Mouse (Mus musculus) olfactory bulb, adult 2 months (tissue): ENCODE data around the gene Slc38a6. TPM values are rescaled to one million over a fixed set of nuclear protein-coding genes. Genes with fewer than 3 reads are reported as not detected.

ENCODE experiments used
- H3K27ac ChIP-seq: fragments of 200-500 bp; 2 replicates; pipeline ENCODE4 v1.5.1; 2012; ENCODE audit warnings: low read depth, low read length; ENCODE audit not compliant: insufficient read depth
- H3K4me1 ChIP-seq: fragments of 200-500 bp; 2 replicates; pipeline ENCODE4 v1.6.1; 2012; ENCODE audit warnings: low read length; ENCODE audit not compliant: control insufficient read depth, insufficient read depth
- H3K4me3 ChIP-seq: fragments of 200-500 bp; 2 replicates; pipeline ENCODE4 v1.5.1; 2012; ENCODE audit warnings: mild to moderate bottlenecking, low read depth, low read length, moderate library complexity; ENCODE audit not compliant: insufficient read depth
- CTCF ChIP-seq: fragments of 200-500 bp; IDR thresholded peaks from 2 replicates; pipeline ENCODE4 v1.5.1; 2012; ENCODE audit warnings: low read depth, mild to moderate bottlenecking, low read length, moderate library complexity; ENCODE audit not compliant: insufficient read depth
- POLR2A ChIP-seq: fragments of 200-500 bp; IDR thresholded peaks from 2 replicates; pipeline ENCODE4 v1.6.1; 2012; ENCODE audit warnings: mild to moderate bottlenecking, low read depth, low read length, moderate library complexity; ENCODE audit not compliant: insufficient read depth
- WGBS: fragments of 180-500 bp; shearing (Covaris S2); methylation state at CpG from one replicate; pipeline ENCODE4 v1.1.7; 2018; 5-methylcytosine and 5-hydroxymethylcytosine counted together
- polyA plus RNA-seq: library from polyadenylated mRNA; stranded (reverse); fragments of >200 nt; gene quantifications from 2 replicates; pipeline ENCODE4 v1.2.4, GENCODE M21; 2012; ENCODE audit warnings: low replicate concordance; ENCODE audit not compliant: missing spikeins, insufficient read depth, insufficient read length

Slc38a6 gene
- polyA plus RNA-seq: not detected in 2 replicates

GRCm38 (mm10) chr12:73286287-73287092, at the start of gene Slc38a6, which contains the start of gene Trmt5:
TSS of gene Slc38a6 (plus strand) at chr12:73286779.
TSS of gene Trmt5 (minus strand) at chr12:73286710.
- H3K4me1 ChIP-seq: peaks cover 7% of the 10 kb centered on the region; the same call in 1 of the 2 replicates
- peak within 1 kb of the TSS; percentile 68 for H3K27ac ChIP-seq
- no peak for TF ChIP-seq CTCF
- peak; percentile 43 for TF ChIP-seq POLR2A
- H3K4me3 ChIP-seq: peak within 1 kb of the TSS; percentile 83
- WGBS: 0% methylated on average over 53 of the region's 53 CpGs

GRCm38 (mm10) chr12:73241960-73242359, 44.6 kb upstream of the Slc38a6 start:
- H3K27ac ChIP-seq: peak overlapping the region; percentile 75
- whole genome bisulfite sequencing: 23% methylated on average over 10 of the region's 10 CpGs
- TF ChIP-seq CTCF (no peak), POLR2A (no peak)
- no peak overlapping the region for H3K4me3 ChIP-seq
- H3K4me1 ChIP-seq: peaks cover 5% of the 10 kb centered on the region

- 65% methylated on average over 5 of the region's 5 CpGs for WGBS
- Histone ChIP-seq H3K27ac (no peak overlapping the region), H3K4me1 (peaks cover 5% of the 10 kb centered on the region), H3K4me3 (no peak overlapping the region)
- TF ChIP-seq CTCF: no peak
- no peak for TF ChIP-seq POLR2A
Observed at GRCm38 (mm10) chr12:73245687-73246086, 40.9 kb upstream of the Slc38a6 start.

GRCm38 (mm10) chr12:73255006-73255405, 31.6 kb upstream of the Slc38a6 start:
- Histone ChIP-seq H3K4me3 (no peak overlapping the region), H3K27ac (no peak overlapping the region), H3K4me1 (no peaks in the 10 kb centered on the region)
- TF ChIP-seq POLR2A (no peak), CTCF (no peak)
- 68% methylated on average over 2 of the region's 2 CpGs for WGBS

- TF ChIP-seq POLR2A (no peak), CTCF (no peak)
- 85% methylated on average over 6 of the region's 6 CpGs for WGBS
- Histone ChIP-seq H3K4me1 (no peaks in the 10 kb centered on the region), H3K27ac (no peak overlapping the region), H3K4me3 (no peak overlapping the region)
Observed at GRCm38 (mm10) chr12:73259269-73259668, 27.3 kb upstream of the Slc38a6 start.

- no peak overlapping the region for H3K27ac ChIP-seq
- no peak for TF ChIP-seq POLR2A
- TF ChIP-seq CTCF: no peak
- H3K4me1 ChIP-seq: no peaks in the 10 kb centered on the region
- no peak overlapping the region for H3K4me3 ChIP-seq
- WGBS: 98% methylated on average over 1 of the region's 1 CpGs
Observed at GRCm38 (mm10) chr12:73260339-73260738, 26.2 kb upstream of the Slc38a6 start.

- WGBS: 51% methylated on average over 3 of the region's 3 CpGs
- TF ChIP-seq POLR2A: no peak
- no peak for TF ChIP-seq CTCF
- H3K4me3 ChIP-seq: no peak overlapping the region
- H3K27ac ChIP-seq: no peak overlapping the region
- no peaks in the 10 kb centered on the region for H3K4me1 ChIP-seq
Observed at GRCm38 (mm10) chr12:73265381-73265978, 21.1 kb upstream of the Slc38a6 start.

GRCm38 (mm10) chr12:73266597-73266996, 20.0 kb upstream of the Slc38a6 start:
- no peak for TF ChIP-seq POLR2A
- TF ChIP-seq CTCF: no peak
- H3K4me3 ChIP-seq: no peak overlapping the region
- H3K4me1 ChIP-seq: no peaks in the 10 kb centered on the region
- 89% methylated on average over 1 of the region's 1 CpGs for WGBS
- H3K27ac ChIP-seq: no peak overlapping the region

GRCm38 (mm10) chr12:73268497-73268896, 18.1 kb upstream of the Slc38a6 start:
- no peak for TF ChIP-seq POLR2A
- no peak for TF ChIP-seq CTCF
- H3K4me3 ChIP-seq: no peak overlapping the region
- H3K27ac ChIP-seq: no peak overlapping the region
- H3K4me1 ChIP-seq: no peaks in the 10 kb centered on the region
- WGBS: 84% methylated on average over 1 of the region's 1 CpGs
